Mouse (Mus musculus) left cerebral cortex, postnatal 14 days (tissue): Measurements from ENCODE around the gene Hdac4. TPM values are rescaled to one million over a fixed set of nuclear protein-coding genes. Genes with fewer than 3 reads are reported as not detected.

Experiments
- DNase-seq, 2 experiments: peaks; one replicate each; pipeline ENCODE4 v3.0.0; 2021 to 2022; ENCODE audit warnings: low spot score in 2 of 2, mixed read lengths in 1 of 2
- intact Hi-C: fragments of 180-260 bp; cut with DNase I; formaldehyde crosslinking; loops from one replicate; pipeline ENCODE4 v1.15.1; 2025
- total RNA-seq, 2 experiments: library from RNA; stranded (reverse); gene quantifications; 2 replicates each; pipeline ENCODE4 v1.2.3; 2021

Gene Hdac4
- total RNA-seq, 2 experiments from 2014 or later: 106 to 114 TPM

- intact Hi-C loops: no loop called here
- DNase-seq: peak; percentile 20 to 51
Observed at GRCm38 (mm10) chr1:92143331-92143895, 52.1 kb downstream of the Hdac4 start.

- no peak for DNase-seq
- intact Hi-C loops: no loop called here
Observed at GRCm38 (mm10) chr1:92142793-92143192, 52.7 kb downstream of the Hdac4 start.

GRCm38 (mm10) chr1:92139001-92139400 lies 56.5 kb downstream of the Hdac4 start:
- intact Hi-C loops: no loop called here
- DNase-seq: no peak

- intact Hi-C loops: no loop called here
- no peak for DNase-seq
Observed at GRCm38 (mm10) chr1:92137136-92137848, 58.2 kb downstream of the Hdac4 start.

GRCm38 (mm10) chr1:92136362-92136761 lies 59.1 kb downstream of the Hdac4 start:
- intact Hi-C loops: no loop called here
- DNase-seq: no peak

- intact Hi-C loops: no loop called here
- DNase-seq: no peak
Observed at GRCm38 (mm10) chr1:92132181-92132580, 63.3 kb downstream of the Hdac4 start.

- peak; percentile 58 to 65 for DNase-seq
- intact Hi-C loops: no loop called here
Observed at GRCm38 (mm10) chr1:92130470-92131100, 64.9 kb downstream of the Hdac4 start.

GRCm38 (mm10) chr1:92129751-92130150 lies 65.7 kb downstream of the Hdac4 start:
- intact Hi-C loops: no loop called here
- no peak for DNase-seq

- intact Hi-C loops: no loop called here
- DNase-seq: peak in 1 of 2 experiments; percentile 11
Observed at GRCm38 (mm10) chr1:92127785-92128184, 67.7 kb downstream of the Hdac4 start.

- no peak for DNase-seq
- intact Hi-C loops: no loop called here
Observed at GRCm38 (mm10) chr1:92127366-92127765, 68.1 kb downstream of the Hdac4 start.

GRCm38 (mm10) chr1:92124497-92125201 lies 70.8 kb downstream of the Hdac4 start:
- intact Hi-C loops: no loop called here

GRCm38 (mm10) chr1:92119303-92119702 lies 76.2 kb downstream of the Hdac4 start:
- intact Hi-C loops: no loop called here
- DNase-seq: no peak

More at GRCm38 (mm10) chr1:92124497-92125201, 70.8 kb downstream of the Hdac4 start:
- DNase-seq: no peak

- DNase-seq: no peak
- intact Hi-C loops: no loop called here
Observed at GRCm38 (mm10) chr1:92117597-92117996, 77.9 kb downstream of the Hdac4 start.

GRCm38 (mm10) chr1:92116169-92116568 lies 79.3 kb downstream of the Hdac4 start:
- intact Hi-C loops: no loop called here

GRCm38 (mm10) chr1:92114091-92114490 lies 81.4 kb downstream of the Hdac4 start:
- intact Hi-C loops: no loop called here
- no peak for DNase-seq

More at GRCm38 (mm10) chr1:92116169-92116568, 79.3 kb downstream of the Hdac4 start:
- DNase-seq: no peak

GRCm38 (mm10) chr1:92113243-92114009 lies 82.1 kb downstream of the Hdac4 start:
- DNase-seq: no peak
- intact Hi-C loops: no loop called here

GRCm38 (mm10) chr1:92112591-92112990 lies 82.9 kb downstream of the Hdac4 start:
- intact Hi-C loops: no loop called here
- no peak for DNase-seq

- DNase-seq: no peak
- intact Hi-C loops: no loop called here
Observed at GRCm38 (mm10) chr1:92111551-92111950, 83.9 kb downstream of the Hdac4 start.

GRCm38 (mm10) chr1:92111026-92111425 lies 84.5 kb downstream of the Hdac4 start:
- DNase-seq: no peak
- intact Hi-C loops: no loop called here
